Mouse (Mus musculus): ENCODE results near the gene A630001G21Rik. TPM values are rescaled to one million over a fixed set of nuclear protein-coding genes. Genes with fewer than 3 reads are reported as not detected.

The A630001G21Rik gene
- polyA plus RNA-seq, 1 experiment from 2014 or later = 2.3 TPM

DNA sequence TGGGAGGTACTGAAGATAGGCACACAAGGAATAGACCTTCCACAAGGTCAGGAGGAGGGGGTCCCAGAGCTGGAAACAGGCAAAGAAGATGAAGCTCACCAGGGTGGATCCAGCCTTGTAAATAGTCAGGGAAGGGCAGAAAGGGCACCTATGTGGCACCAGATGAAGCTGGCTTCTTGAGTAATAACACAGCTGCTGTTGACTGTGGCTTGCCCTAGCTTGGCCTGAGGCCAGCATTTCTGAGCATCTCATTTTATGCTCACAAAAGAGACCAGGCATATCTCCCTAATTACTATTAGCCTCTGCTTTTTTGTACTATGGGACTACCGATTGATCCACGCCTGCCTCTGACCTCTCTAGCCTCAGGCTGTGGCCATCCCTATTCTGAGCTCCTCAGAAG is 28.6 kb downstream of the A630001G21Rik start:
- H3K4me3 ChIP-seq (ENCODE audit: low read depth, low read length) = no peak overlapping the region
- no peaks in the 10 kb centered on the region for H3K27me3 ChIP-seq (ENCODE audit: control insufficient read depth, insufficient read depth, low read length)
- H3K27ac ChIP-seq (ENCODE audit: low read depth, low read length) = no peak overlapping the region
- DNase-seq (ENCODE audit: low spot score) (no peak), ATAC-seq (ENCODE audit: low FRiP score) (no peak)
- no peaks in the 10 kb centered on the region for H3K4me1 ChIP-seq (replicated peaks; ENCODE audit: control insufficient read depth, insufficient read depth, low read length)
- 87% methylated on average over 2 of the region's 2 CpGs for WGBS
- no peaks in the 10 kb centered on the region for H3K9me3 ChIP-seq (ENCODE audit: control insufficient read depth, low read length)
- no peak overlapping the region for H3K4me2 ChIP-seq (replicated peaks; ENCODE audit: low read depth, low read length)
- H3K9ac ChIP-seq (ENCODE audit: low read depth, low read length) = no peak overlapping the region
- H3K36me3 ChIP-seq (ENCODE audit: control insufficient read depth, insufficient read depth, low read length) = no peaks in the 10 kb centered on the region

DNA sequence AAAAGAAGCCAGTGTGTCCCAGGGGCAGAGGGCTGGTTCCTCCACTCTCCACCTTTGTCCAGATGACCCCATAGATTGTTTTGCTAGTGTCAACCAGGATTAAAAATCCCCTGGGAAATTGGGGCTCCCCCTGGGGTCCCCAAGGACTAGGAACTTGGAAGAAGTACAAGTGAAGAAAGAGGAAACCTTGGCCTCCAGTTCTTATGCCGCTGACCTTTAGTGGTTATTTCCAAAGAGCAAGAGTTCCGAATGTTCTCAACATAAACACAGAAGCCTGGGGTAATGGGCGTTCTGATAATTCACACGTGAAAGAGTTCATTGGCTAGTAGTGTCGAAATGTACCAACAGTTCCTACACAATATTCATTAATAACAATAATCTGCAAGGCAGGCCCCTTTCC is 31.9 kb downstream of the A630001G21Rik start:
- WGBS = 93% methylated on average over 5 of the region's 5 CpGs
- DNase-seq (ENCODE audit: low spot score) = no peak
- no peak overlapping the region for H3K4me2 ChIP-seq (replicated peaks; ENCODE audit: low read depth, low read length)
- H3K4me3 ChIP-seq (ENCODE audit: low read depth, low read length) = no peak overlapping the region
- peaks cover 2% of the 10 kb centered on the region; the same call in 1 of the 2 replicates for H3K4me1 ChIP-seq (replicated peaks; ENCODE audit: control insufficient read depth, insufficient read depth, low read length)
- no peak for ATAC-seq (ENCODE audit: low FRiP score)
- H3K9ac ChIP-seq (ENCODE audit: low read depth, low read length) = no peak overlapping the region
- no peak overlapping the region for H3K27ac ChIP-seq (ENCODE audit: low read depth, low read length)
- no peaks in the 10 kb centered on the region for H3K36me3 ChIP-seq (ENCODE audit: control insufficient read depth, insufficient read depth, low read length)
- H3K9me3 ChIP-seq (ENCODE audit: control insufficient read depth, low read length) = no peaks in the 10 kb centered on the region
- no peaks in the 10 kb centered on the region for H3K27me3 ChIP-seq (ENCODE audit: control insufficient read depth, insufficient read depth, low read length)

DNA sequence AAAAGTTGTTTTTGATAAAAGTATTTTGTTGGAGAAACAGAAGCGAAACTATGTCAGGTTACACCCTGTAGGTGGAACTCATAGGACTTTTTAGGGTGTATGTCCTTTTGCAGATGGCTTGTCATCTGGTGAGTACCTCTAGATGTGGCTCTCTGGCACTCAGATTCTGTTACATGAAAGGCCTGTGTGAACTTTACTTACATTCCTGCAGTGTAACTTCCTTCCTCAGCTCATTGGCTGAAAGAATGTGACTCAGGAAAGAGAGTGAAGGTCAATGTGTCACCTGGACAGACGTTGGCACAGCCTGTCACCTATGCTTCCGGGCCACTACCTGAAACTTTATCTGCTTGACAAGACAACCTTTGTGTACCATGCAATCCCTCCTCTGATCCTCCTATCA is 33.9 kb downstream of the A630001G21Rik start:
- no peak for ATAC-seq (ENCODE audit: low FRiP score)
- 89% methylated on average over 3 of the region's 3 CpGs for WGBS

DNA sequence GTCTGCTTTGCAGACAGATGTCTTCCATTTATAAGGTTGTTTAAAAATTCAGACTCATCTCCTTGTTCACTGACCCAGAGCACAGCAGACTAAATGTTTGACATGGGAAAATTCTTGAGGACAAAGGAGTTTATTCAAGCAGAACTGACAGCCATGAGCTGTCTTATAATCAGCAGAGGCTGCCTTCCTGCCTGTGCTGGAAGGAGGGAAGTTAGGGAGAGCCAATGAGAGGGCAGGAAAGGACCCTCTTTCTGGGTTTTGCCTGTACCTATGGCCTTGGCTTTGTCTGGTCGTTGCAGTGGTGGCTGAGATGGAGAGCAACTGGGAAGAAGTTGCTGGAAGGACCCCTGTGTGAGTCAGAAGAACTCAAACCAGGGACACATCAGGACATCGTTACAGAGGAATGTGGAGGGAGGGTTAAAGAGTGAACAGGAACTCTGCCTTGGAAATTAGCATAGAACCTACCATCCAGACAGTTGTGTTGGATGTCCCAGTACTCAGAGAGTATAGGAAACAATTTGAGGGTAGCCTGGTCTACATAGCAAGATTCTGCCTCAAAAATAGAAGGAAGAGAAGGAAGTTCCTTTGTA is 35.4 kb downstream of the A630001G21Rik start:
- H3K4me1 ChIP-seq (replicated peaks; ENCODE audit: control insufficient read depth, insufficient read depth, low read length) = peaks cover 2% of the 10 kb centered on the region; the same call in 1 of the 2 replicates
- DNase-seq (ENCODE audit: low spot score) (peak; percentile 61), ATAC-seq (ENCODE audit: low FRiP score) (peak; percentile 94)
- no peak overlapping the region for H3K9ac ChIP-seq (ENCODE audit: low read depth, low read length)
- H3K27ac ChIP-seq (ENCODE audit: low read depth, low read length) = peak overlapping the region; percentile 61
- no peaks in the 10 kb centered on the region for H3K27me3 ChIP-seq (ENCODE audit: control insufficient read depth, insufficient read depth, low read length)
- no peaks in the 10 kb centered on the region for H3K9me3 ChIP-seq (ENCODE audit: control insufficient read depth, low read length)
- no peak overlapping the region for H3K4me2 ChIP-seq (replicated peaks; ENCODE audit: low read depth, low read length)
- no peak overlapping the region for H3K4me3 ChIP-seq (ENCODE audit: low read depth, low read length)
- H3K36me3 ChIP-seq (ENCODE audit: control insufficient read depth, insufficient read depth, low read length) = no peaks in the 10 kb centered on the region
- WGBS = 10% methylated on average over 2 of the region's 2 CpGs

More for the DNA sequence above, 33.9 kb downstream of the A630001G21Rik start:
- no peak overlapping the region for H3K9ac ChIP-seq (ENCODE audit: low read depth, low read length)
- no peaks in the 10 kb centered on the region for H3K27me3 ChIP-seq (ENCODE audit: control insufficient read depth, insufficient read depth, low read length)
- H3K9me3 ChIP-seq (ENCODE audit: control insufficient read depth, low read length) = no peaks in the 10 kb centered on the region
- H3K4me2 ChIP-seq (replicated peaks; ENCODE audit: low read depth, low read length) = no peak overlapping the region
- H3K36me3 ChIP-seq (ENCODE audit: control insufficient read depth, insufficient read depth, low read length) = no peaks in the 10 kb centered on the region
- DNase-seq (ENCODE audit: low spot score) = no peak
- no peak overlapping the region for H3K4me3 ChIP-seq (ENCODE audit: low read depth, low read length)
- H3K27ac ChIP-seq (ENCODE audit: low read depth, low read length) = no peak overlapping the region
- H3K4me1 ChIP-seq (replicated peaks; ENCODE audit: control insufficient read depth, insufficient read depth, low read length) = peaks cover 2% of the 10 kb centered on the region; the same call in 1 of the 2 replicates

DNA sequence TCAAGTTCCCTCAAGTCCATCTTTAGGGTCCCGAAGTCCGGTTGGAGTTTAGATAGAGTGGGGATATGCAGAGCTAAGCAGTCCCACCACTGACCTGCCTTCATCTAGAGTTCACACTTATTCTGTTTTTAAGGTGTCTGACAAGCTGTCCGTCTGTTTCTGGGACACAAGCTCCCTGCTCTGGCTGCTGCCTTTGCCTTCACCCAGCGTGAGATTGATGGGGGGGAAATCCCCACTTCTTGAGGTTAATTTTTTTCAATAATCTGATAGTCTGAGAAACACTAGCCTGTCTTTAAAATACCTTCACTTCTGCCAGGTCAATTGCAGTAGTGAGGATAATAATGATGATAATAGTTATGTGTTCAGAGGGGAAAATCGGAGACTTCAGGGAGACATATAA is 36.1 kb downstream of the A630001G21Rik start:
- Histone ChIP-seq H3K9me3 (ENCODE audit: control insufficient read depth, low read length) (no peaks in the 10 kb centered on the region), H3K9ac (ENCODE audit: low read depth, low read length) (no peak overlapping the region), H3K4me2 (replicated peaks; ENCODE audit: low read depth, low read length) (no peak overlapping the region), H3K4me3 (ENCODE audit: low read depth, low read length) (no peak overlapping the region), H3K27me3 (ENCODE audit: control insufficient read depth, insufficient read depth, low read length) (no peaks in the 10 kb centered on the region), H3K36me3 (ENCODE audit: control insufficient read depth, insufficient read depth, low read length) (no peaks in the 10 kb centered on the region), H3K4me1 (replicated peaks; ENCODE audit: control insufficient read depth, insufficient read depth, low read length) (peaks cover 2% of the 10 kb centered on the region; the same call in 1 of the 2 replicates), H3K27ac (ENCODE audit: low read depth, low read length) (0 out of 2 replicates have a peak overlapping the region, but pooled peaks have one; percentile 61)
- ATAC-seq (ENCODE audit: low FRiP score) = peak; percentile 44; the same call in 1 of the 2 replicates
- 36% methylated on average over 5 of the region's 5 CpGs for WGBS
- DNase-seq (ENCODE audit: low spot score) = peak; percentile 34

DNA sequence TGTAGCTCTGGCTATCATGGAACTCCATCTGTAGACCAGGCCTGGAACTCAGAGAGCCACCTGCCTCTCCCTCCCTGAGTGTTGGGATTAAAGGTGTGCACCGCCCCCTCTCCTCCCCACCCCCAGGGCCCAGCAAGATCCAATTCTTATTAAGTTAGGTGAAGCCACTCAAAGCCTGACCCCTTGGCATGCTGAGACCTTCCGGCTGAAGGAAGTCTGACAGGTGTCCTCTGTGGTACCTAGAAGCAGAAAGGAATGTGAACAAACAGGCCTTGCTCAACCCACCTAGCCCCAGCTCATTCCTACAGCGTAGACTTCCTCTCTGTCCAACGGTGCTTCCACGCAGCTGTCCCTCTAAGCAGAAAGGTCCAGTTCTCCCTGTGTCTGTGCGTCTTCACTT is 37.5 kb downstream of the A630001G21Rik start:
- Histone ChIP-seq H3K27ac (ENCODE audit: low read depth, low read length) (no peak overlapping the region), H3K4me3 (ENCODE audit: low read depth, low read length) (no peak overlapping the region), H3K4me2 (replicated peaks; ENCODE audit: low read depth, low read length) (no peak overlapping the region), H3K9me3 (ENCODE audit: control insufficient read depth, low read length) (no peaks in the 10 kb centered on the region), H3K4me1 (replicated peaks; ENCODE audit: control insufficient read depth, insufficient read depth, low read length) (peaks cover 2% of the 10 kb centered on the region; the same call in 1 of the 2 replicates), H3K9ac (ENCODE audit: low read depth, low read length) (no peak overlapping the region), H3K27me3 (ENCODE audit: control insufficient read depth, insufficient read depth, low read length) (no peaks in the 10 kb centered on the region), H3K36me3 (ENCODE audit: control insufficient read depth, insufficient read depth, low read length) (no peaks in the 10 kb centered on the region)
- 72% methylated on average over 6 of the region's 6 CpGs for WGBS
- DNase-seq (ENCODE audit: low spot score) (no peak), ATAC-seq (ENCODE audit: low FRiP score) (no peak)

DNA sequence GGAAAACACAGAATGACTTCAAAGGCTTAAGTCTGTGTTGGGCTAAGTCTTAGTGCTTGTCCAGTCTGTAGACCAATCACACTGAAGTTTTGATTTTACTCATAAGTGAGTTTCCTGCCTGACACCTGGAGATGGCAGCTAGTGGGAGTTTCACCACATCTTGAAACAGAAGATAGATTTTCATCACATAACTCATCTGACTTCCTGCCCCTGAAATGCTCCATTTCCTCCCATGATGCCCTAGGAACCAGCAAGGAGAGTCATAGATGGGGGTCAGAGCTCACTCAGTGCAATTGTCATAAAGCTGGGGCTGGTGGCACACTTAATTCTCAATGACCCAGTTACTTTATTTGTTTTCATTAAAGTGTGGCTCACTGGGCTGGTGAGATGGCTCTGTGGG is 38.6 kb downstream of the A630001G21Rik start:
- ATAC-seq (ENCODE audit: low FRiP score) = no peak
- H3K27me3 ChIP-seq (ENCODE audit: control insufficient read depth, insufficient read depth, low read length) = no peaks in the 10 kb centered on the region
- H3K9ac ChIP-seq (ENCODE audit: low read depth, low read length) = no peak overlapping the region
- H3K4me3 ChIP-seq (ENCODE audit: low read depth, low read length) = no peak overlapping the region
- DNase-seq (ENCODE audit: low spot score) = no peak
- H3K27ac ChIP-seq (ENCODE audit: low read depth, low read length) = no peak overlapping the region
- H3K36me3 ChIP-seq (ENCODE audit: control insufficient read depth, insufficient read depth, low read length) = no peaks in the 10 kb centered on the region
- H3K4me2 ChIP-seq (replicated peaks; ENCODE audit: low read depth, low read length) = no peak overlapping the region
- no peaks in the 10 kb centered on the region for H3K9me3 ChIP-seq (ENCODE audit: control insufficient read depth, low read length)
- H3K4me1 ChIP-seq (replicated peaks; ENCODE audit: control insufficient read depth, insufficient read depth, low read length) = peaks cover 2% of the 10 kb centered on the region; the same call in 1 of the 2 replicates

DNA sequence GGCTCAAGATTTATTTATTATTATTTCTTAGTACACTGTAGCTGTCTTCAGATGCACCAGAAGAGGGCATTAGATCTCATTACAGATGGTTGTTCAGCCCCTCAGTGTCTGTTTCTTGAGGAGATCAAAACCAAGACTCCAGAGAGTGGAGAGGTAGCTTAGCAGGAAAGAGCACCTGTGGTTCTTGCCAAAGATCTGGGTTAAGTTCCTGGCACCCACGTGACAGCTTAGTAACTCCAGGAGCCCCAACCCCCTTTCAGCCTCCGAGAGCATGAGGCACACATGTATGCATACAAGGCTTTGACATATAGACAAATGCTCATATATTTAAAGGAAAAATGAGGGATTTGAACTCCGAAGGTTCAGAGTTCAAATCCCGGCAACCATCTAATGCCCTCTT is 39.4 kb downstream of the A630001G21Rik start:
- Histone ChIP-seq H3K9ac (ENCODE audit: low read depth, low read length) (no peak overlapping the region), H3K27me3 (ENCODE audit: control insufficient read depth, insufficient read depth, low read length) (no peaks in the 10 kb centered on the region)
- ATAC-seq (ENCODE audit: low FRiP score) = no peak

More for the DNA sequence above, 39.4 kb downstream of the A630001G21Rik start:
- Histone ChIP-seq H3K4me1 (replicated peaks; ENCODE audit: control insufficient read depth, insufficient read depth, low read length) (peaks cover 2% of the 10 kb centered on the region; the same call in 1 of the 2 replicates), H3K27ac (ENCODE audit: low read depth, low read length) (no peak overlapping the region), H3K4me3 (ENCODE audit: low read depth, low read length) (no peak overlapping the region), H3K9me3 (ENCODE audit: control insufficient read depth, low read length) (no peaks in the 10 kb centered on the region), H3K4me2 (replicated peaks; ENCODE audit: low read depth, low read length) (no peak overlapping the region), H3K36me3 (ENCODE audit: control insufficient read depth, insufficient read depth, low read length) (no peaks in the 10 kb centered on the region)
- WGBS = 96% methylated on average over 4 of the region's 4 CpGs
- no peak for DNase-seq (ENCODE audit: low spot score)

All from hindbrain, embryonic 11.5 days (tissue).